Mouse (Mus musculus) activated CD4-positive, CD25-positive, alpha-beta regulatory T cell (primary cell): Measurements from ENCODE around the gene Lce1e. TPM values are rescaled to one million over a fixed set of nuclear protein-coding genes. Genes with fewer than 3 reads are reported as not detected.

Source experiments
- polyA plus RNA-seq, 2 experiments: library from polyadenylated mRNA; unstranded; fragments of 100-300 nt; shearing (Covaris generic); gene quantifications; one replicate each; pipeline ENCODE4 v1.2.1; 2017

Gene Lce1e
- polyA plus RNA-seq: not detected

GRCm38 (mm10) chr3:92708974-92709373 lies at the start of gene Lce1e:
Lce1e (minus strand) TSS chr3:92709074.

GRCm38 (mm10) chr3:92752238-92752637 lies 43.4 kb upstream of the Lce1e start, which contains the start of gene Lce1g:
Lce1g (minus strand) TSS chr3:92752338.

GRCm38 (mm10) chr3:92738996-92739395 lies 30.1 kb upstream of the Lce1e start, which contains the start of gene Gm38119:
Gm38119 (minus strand) TSS chr3:92739096.

DNA sequence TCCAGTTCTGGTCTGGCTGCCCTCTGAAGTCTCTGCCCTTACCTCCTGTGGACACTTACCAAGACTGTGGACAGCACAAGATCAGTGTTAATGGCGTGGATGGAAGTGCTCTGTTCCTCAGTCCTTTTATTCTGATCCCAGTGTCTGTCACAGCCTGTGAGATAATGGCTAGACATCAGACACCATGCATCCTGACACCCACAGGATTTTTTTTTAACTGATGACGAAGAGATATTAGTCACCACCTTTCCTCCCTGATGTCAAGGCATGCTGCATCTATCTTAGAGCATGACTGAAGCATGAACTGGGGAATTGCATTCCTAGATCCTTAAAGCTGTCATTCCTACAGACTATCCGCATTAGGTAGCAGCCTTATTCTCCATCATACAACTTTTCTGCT lies 11.4 kb upstream of the Lce1e start, which contains the start of gene Lce1f:
Gene Lce1f (minus strand): TSS at position 101 of the 400 bp plus-strand sequence.

DNA sequence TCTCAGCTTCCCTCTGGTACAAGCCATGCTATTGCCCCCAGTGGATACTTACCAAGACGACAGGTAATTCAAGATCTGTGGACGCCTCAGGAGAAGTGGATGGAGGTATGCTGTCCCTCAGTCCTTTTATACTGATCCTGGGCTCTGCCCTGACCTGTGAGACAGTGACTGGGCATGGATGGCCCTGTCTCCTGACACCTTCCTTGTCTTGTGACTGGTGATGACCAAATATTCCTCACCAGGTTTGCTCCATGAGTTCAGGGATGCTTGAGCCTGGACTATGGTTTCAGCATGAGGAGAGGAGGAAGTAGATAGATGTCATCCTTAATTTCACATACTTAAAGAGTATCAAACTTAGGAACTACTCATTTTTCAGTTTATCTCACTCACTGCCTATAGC lies 21.8 kb downstream of the Lce1e start, which contains the start of gene Lce1d:
Gene Lce1d (minus strand): TSS at position 101 of the 400 bp plus-strand sequence.

GRCm38 (mm10) chr3:92678947-92679346 lies 29.9 kb downstream of the Lce1e start, which contains the start of gene Lce1c:
Lce1c (plus strand) TSS chr3:92679247.

GRCm38 (mm10) chr3:92670215-92670614 lies 38.7 kb downstream of the Lce1e start, which contains the start of gene Lce1a2:
Lce1a2 (minus strand) TSS chr3:92670315.

Other genes with a start within 250 kb of the Lce1e start
- not detected for gene Sprr1a, start 223.2 kb downstream of the Lce1e start, polyA plus RNA-seq
- not detected for gene Sprr4, start 208.6 kb downstream of the Lce1e start, polyA plus RNA-seq
- gene 2310046K23Rik, start 174.6 kb downstream of the Lce1e start, polyA plus RNA-seq: not detected
- not detected for gene Ivl, start 135.3 kb downstream of the Lce1e start, polyA plus RNA-seq
- gene Smcp, start 120.1 kb downstream of the Lce1e start, polyA plus RNA-seq: not detected
- not detected for gene 2210017I01Rik, start 101.6 kb downstream of the Lce1e start, polyA plus RNA-seq
- not detected for gene Lce6a, start 87.4 kb downstream of the Lce1e start, polyA plus RNA-seq
- not detected for gene Lce1a1, start 60.8 kb downstream of the Lce1e start, polyA plus RNA-seq
- not detected for gene Lce1b, start 52.1 kb downstream of the Lce1e start, polyA plus RNA-seq
- gene Lce1a2, start 38.8 kb downstream of the Lce1e start, polyA plus RNA-seq: not detected
- gene Lce1c, start 29.8 kb downstream of the Lce1e start, polyA plus RNA-seq: not detected
- gene Lce1d, start 21.9 kb downstream of the Lce1e start, polyA plus RNA-seq: not detected
- not detected for gene Lce1f, start 11.3 kb upstream of the Lce1e start, polyA plus RNA-seq
- not detected for gene Gm38119, start 30.0 kb upstream of the Lce1e start, polyA plus RNA-seq
- not detected for gene Lce1g, start 43.3 kb upstream of the Lce1e start, polyA plus RNA-seq
- gene Lce1h, start 56.0 kb upstream of the Lce1e start, polyA plus RNA-seq: not detected
- not detected for gene Lce1i, start 69.8 kb upstream of the Lce1e start, polyA plus RNA-seq
- gene Lce1j, start 81.4 kb upstream of the Lce1e start, polyA plus RNA-seq: not detected
- not detected for gene Lce1k, start 98.8 kb upstream of the Lce1e start, polyA plus RNA-seq
- gene Kprp, start 118.2 kb upstream of the Lce1e start, polyA plus RNA-seq: not detected
- not detected for gene Lce1l, start 142.2 kb upstream of the Lce1e start, polyA plus RNA-seq
- not detected for gene 2310050C09Rik, start 161.1 kb upstream of the Lce1e start, polyA plus RNA-seq
- not detected for gene Lce3a, start 217.2 kb upstream of the Lce1e start, polyA plus RNA-seq
- gene Lce3b, start 223.9 kb upstream of the Lce1e start, polyA plus RNA-seq: not detected
- gene Lce3c, start 235.4 kb upstream of the Lce1e start, polyA plus RNA-seq: not detected
- not detected for gene Lce3d, start 248.3 kb upstream of the Lce1e start, polyA plus RNA-seq